Mouse (Mus musculus): Measurements from ENCODE around the gene Nup214.

Gene Nup214

GRCm38 (mm10) chr2:32070747-32071146 lies 96.5 kb downstream of the Nup214 start:
- DNase-seq (ENCODE audit: low spot score) = no peak

- DNase-seq (ENCODE audit: low spot score) = no peak
These were observed 100.2 kb downstream of the Nup214 start for GRCm38 (mm10) chr2:32074404-32074803.

GRCm38 (mm10) chr2:32075368-32075767 lies 101.1 kb downstream of the Nup214 start:
- no peak for DNase-seq (ENCODE audit: low spot score)

- DNase-seq (ENCODE audit: low spot score) = no peak
These were observed 103.5 kb downstream of the Nup214 start for GRCm38 (mm10) chr2:32077744-32078143.

DNA sequence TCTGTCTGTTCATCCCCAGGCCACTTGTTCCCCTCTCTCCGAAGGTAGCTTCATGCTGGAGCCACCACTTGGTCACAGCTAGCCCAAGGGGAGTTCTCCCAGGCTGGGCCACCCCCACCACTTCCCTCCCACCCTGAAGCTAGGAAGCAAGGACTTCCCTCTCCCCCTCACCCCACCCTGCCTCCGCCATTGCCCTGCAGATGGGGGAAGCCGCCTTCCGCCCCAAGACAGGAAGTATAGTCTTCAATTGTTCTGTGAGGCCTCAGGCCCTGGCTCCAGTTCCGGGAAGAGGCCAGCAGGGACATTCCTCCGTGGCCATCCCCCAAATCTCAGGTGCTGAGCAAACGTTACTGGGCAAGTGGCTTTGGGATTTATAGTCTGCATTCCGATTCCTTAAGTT lies 104.3 kb downstream of the Nup214 start:
- no peak for DNase-seq (ENCODE audit: low spot score)

GRCm38 (mm10) chr2:32079191-32079725 lies 105.0 kb downstream of the Nup214 start:
- DNase-seq (ENCODE audit: low spot score) = no peak

DNA sequence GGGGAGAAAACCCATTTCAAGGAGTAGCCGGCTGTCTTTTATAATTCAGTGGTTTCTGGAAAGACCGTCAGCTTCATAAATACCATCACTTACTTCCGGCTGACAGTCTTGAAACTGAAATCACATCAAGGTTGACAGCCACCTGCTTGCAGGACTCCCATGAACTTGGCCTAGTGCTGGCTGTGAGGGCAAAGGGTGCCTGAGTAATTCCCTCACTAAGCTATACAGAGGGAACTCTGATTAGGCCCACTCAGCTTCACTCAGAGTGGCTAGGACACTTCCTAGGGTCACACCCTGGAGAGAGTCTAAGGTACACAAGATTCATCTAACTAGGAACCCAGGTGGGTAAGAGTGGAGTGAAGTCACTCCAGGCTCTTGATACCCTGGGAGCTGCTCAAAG lies 106.4 kb downstream of the Nup214 start:
- DNase-seq (ENCODE audit: low spot score) = no peak

GRCm38 (mm10) chr2:32081296-32081929 lies 107.2 kb downstream of the Nup214 start:
- DNase-seq (ENCODE audit: low spot score) = no peak

- no peak for DNase-seq (ENCODE audit: low spot score)
These were observed 108.0 kb downstream of the Nup214 start for GRCm38 (mm10) chr2:32082229-32082628.

GRCm38 (mm10) chr2:32083159-32084011 lies 109.1 kb downstream of the Nup214 start:
- DNase-seq (ENCODE audit: low spot score) = peak; percentile 47

- peak; percentile 60 for DNase-seq (ENCODE audit: low spot score)
These were observed 110.1 kb downstream of the Nup214 start, which contains the start of gene Fam78a for GRCm38 (mm10) chr2:32084111-32084871. Gene Fam78a (minus strand): TSS chr2:32084857.

DNA sequence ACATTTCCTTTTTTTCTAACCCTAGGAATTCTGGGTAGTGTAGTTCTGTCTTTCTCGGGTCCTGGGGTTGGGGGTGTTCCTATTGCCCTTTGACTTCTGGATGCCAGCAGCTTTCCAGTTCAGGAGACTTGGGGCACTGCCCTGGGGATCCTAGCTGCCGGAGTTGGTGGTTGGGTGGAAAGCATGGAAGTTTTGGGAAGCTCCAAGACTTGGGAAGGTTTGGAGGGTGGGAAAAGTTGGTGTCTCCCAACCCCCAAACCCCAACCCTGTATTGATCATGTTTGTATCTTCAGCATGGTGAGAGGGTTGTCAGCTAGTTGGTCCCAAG lies 110.6 kb downstream of the Nup214 start:
- DNase-seq (ENCODE audit: low spot score) = no peak

DNA sequence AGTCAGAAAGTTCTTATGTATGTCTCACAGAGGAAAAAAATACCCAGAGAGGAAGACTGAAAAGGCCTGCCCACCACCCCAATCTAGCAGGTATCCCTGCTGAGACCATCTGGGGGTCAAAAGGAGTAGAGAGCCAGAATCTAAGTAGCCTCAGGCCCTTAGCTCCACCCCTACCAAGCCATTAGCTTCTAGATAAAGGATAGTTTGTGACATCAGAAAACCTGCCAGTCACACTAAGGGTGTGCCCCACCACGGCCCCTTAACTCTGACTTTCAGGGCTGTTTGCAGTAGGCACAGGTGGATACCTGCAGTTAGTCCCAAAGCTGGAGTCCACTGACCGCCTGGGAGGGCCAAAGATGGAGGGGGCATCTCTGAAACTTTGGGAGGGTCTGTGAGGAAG lies 111.0 kb downstream of the Nup214 start:
- no peak for DNase-seq (ENCODE audit: low spot score)

- no peak for DNase-seq (ENCODE audit: low spot score)
These were observed 113.4 kb downstream of the Nup214 start for GRCm38 (mm10) chr2:32087606-32088005.

GRCm38 (mm10) chr2:32088372-32088981 lies 114.2 kb downstream of the Nup214 start:
- DNase-seq (ENCODE audit: low spot score) = no peak

DNA sequence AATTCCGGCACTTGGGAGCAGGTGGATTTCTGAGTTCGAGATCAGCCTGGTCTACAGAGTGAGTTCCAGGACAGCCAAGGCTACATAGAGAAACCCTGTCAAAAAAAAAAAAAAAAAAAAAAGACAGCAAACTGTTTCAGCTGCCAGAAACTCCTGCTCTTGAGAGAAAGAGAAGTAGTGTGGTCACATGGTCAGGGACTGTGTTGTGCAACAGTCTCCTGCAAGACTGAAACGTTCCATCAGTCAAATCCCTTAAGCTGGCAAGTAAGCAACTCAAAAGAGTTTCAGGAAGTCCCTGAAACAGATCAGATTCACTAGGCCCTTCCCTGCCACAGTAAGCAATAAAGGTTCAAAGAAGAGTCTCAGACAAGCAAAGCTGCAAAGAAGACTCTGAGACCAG lies 115.4 kb downstream of the Nup214 start:
- no peak for DNase-seq (ENCODE audit: low spot score)

GRCm38 (mm10) chr2:32090145-32090544 lies 115.9 kb downstream of the Nup214 start:
- DNase-seq (ENCODE audit: low spot score) = no peak

- no peak for DNase-seq (ENCODE audit: low spot score)
These were observed 117.7 kb downstream of the Nup214 start for GRCm38 (mm10) chr2:32091956-32092355.

DNA sequence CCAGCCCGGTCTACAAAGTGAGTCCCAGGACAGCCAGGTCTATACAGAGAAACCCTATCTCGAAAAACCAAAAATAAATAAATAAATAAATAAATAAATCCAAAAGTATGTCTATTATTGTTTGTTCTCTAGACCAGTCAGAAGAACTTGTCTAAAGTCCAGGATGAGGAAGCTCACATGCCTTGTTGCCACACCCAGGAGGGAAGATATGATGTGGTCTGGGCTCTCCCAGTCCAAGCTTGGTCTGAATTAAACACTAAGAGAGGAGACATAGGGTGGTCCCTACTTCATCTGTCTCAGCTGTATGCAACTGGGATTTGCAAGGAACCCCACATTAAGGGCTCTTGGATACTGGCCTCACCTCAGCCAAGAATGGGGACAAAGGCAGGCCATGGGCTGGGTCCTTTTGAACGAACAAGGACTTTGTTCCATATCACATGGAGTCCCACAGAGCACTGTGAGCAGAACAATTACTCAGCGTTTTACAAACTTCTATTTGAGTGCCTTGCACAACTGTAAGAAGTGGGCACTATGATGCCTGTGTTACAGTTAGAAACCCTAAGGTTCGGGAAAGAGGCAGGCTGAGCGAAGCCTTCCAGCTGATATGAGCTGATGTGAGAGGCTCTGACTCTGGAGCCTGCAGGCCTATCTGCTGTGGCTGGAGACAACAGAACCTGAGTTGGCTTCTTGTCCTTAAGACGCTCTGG lies 119.9 kb downstream of the Nup214 start:
- no peak for DNase-seq (ENCODE audit: low spot score)

- peak; percentile 86 for DNase-seq (ENCODE audit: low spot score)
These were observed 121.3 kb downstream of the Nup214 start, which contains the start of gene Plpp7 for GRCm38 (mm10) chr2:32095351-32096121. Gene Plpp7 (plus strand): TSS chr2:32095528.

- no peak for DNase-seq (ENCODE audit: low spot score)
These were observed 121.8 kb downstream of the Nup214 start for GRCm38 (mm10) chr2:32096122-32096420.

Measured in retina, embryonic 14.5 days (tissue).